Mouse (Mus musculus) adrenal gland, adult 18-20 months (tissue): ENCODE data around the gene Gm45140. TPM values are rescaled to one million over a fixed set of nuclear protein-coding genes. Genes with fewer than 3 reads are reported as not detected.
"Not testable (repeated sequence)": the region's sequence is repeated elsewhere in the genome, so short reads cannot be mapped to it uniquely, and the experiment has no call there.

ENCODE experiments used
- DNase-seq, 2 experiments: peaks; one replicate each; pipeline ENCODE4 v3.0.0; 2021 to 2022; ENCODE audit warnings: low spot score in 2 of 2
- total RNA-seq, 2 experiments: library from RNA; stranded (reverse); gene quantifications; 1 replicate in 1 of 2; 2 replicates in 1 of 2; pipeline ENCODE4 v1.2.3; 2021

Gene Gm45140
- total RNA-seq, 2 experiments from 2014 or later, result 4.3 to 6.8 TPM

GRCm38 (mm10) chr6:87777842-87778241 is 57.8 kb downstream of the Gm45140 start, which contains the start of gene Gp9:
Gp9 (plus strand) TSS chr6:87778072.
- no peak for DNase-seq

DNA sequence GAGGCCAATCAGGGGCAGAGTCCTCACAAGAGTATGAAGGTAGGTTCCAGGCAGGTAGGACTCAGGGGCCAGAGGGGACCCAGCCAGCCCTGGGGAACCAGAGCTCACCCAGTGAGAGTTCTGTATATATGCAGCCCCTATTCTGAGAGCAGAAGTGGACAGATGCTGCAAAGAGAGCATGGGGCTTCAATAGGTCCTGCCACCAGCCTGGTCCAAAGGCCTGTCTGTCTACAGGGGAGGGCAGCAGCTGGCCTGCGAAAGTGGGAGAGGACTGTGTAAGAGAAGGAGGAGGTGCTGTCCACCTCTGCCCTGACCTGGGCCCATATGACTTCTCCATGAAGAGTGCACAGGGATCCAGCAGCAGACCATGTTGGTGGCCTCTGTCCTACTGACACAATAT is 58.9 kb downstream of the Gm45140 start:
- DNase-seq, result no peak

DNA sequence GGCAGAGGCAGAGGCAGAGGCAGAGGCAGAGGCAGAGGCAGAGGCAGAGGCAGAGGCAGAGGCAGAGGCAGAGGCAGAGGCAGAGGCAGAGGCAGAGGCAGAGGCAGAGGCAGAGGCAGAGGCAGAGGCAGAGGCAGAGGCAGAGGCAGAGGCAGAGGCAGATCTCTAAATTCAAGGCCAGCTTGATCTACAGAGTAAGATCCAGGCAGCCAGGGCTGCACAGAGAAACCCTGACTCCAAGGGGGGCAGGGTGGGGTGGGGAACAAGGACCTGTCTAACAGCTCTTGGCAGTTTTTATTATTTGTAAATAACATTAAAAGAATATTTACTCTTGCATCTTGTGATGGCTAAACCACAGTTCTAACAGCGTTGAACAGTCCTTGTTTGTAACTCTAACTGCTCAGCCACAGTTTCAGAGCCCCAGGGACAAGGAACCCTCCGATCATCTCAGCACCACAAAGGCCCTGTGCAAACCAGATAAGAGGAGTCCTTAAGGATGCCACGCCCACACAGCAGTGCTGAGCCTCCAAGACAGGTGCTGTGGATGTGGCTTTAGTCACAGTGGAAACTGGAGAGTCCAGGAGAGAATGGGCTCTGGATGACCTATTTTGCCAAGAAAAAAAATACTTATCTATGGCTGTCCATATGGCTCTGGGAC is 59.9 kb downstream of the Gm45140 start:
- DNase-seq, result no peak

DNA sequence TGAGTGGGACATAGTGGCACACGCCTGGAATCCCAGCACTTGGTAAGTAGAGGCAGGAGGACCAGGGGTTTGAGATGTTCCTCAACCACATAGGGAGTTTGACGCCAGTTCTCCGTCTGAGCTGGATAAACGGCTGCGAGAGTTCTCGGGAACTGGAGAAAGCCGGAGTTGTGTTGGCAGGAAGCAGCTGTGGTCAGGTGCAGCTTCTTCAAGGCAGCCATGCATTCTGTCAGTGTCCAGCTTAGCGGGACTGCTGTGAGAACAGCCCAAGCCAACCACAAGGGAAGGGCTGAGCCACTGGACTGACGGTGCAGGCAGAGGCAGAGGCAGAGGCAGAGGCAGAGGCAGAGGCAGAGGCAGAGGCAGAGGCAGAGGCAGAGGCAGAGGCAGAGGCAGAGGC is 60.7 kb downstream of the Gm45140 start:
- DNase-seq, result no peak

GRCm38 (mm10) chr6:87774466-87774865 is 61.1 kb downstream of the Gm45140 start:
- no peak for DNase-seq

GRCm38 (mm10) chr6:87770626-87771025 is 65.0 kb downstream of the Gm45140 start:
- DNase-seq, result no peak

- DNase-seq, result not testable (repeated sequence)
Measured at GRCm38 (mm10) chr6:87764296-87764695, 71.3 kb downstream of the Gm45140 start.

DNA sequence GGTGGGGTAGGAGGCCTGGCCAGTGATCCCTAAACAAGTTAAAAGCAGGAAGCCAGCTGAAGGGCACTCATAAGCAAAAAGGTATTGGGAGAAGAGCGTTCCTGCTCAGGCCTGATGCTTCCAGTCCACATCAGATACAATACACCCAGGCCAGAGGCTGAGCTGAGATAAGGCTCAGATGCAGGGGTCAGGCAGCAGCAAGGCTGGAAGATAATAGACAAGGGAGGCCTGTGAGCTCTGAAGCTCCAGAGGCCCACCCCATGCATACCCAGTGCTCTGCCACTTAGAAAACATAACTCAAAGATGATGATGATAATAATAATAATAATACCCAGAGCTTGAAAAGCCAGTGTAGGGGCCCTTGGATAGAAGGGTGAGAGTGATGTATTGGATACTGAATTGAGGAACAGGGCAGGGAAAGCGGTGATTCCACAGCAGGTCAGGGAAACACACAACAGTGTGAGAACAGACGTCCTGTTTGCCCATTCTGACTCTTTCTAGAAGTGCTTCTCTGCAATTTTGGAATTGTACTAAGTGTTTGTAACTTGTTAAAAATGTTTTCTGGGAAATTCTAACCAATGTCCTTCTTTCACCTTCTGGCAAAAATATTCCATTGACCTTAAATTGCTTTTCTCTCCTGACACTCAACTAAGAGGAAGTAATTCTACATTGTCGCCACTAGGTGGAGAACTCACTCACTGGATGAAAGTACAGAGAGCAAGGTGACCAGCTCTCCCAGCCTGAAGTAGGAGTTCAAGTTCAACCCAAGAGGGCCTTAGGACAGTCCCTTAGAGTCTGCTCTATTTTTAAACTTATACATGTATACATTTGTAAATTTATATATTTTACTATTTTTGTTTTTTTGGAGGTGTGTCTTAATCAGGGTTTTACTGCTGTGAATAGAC is 72.0 kb downstream of the Gm45140 start:
- no peak for DNase-seq

- no peak for DNase-seq
Measured at GRCm38 (mm10) chr6:87762161-87762560, 73.4 kb downstream of the Gm45140 start.

DNA sequence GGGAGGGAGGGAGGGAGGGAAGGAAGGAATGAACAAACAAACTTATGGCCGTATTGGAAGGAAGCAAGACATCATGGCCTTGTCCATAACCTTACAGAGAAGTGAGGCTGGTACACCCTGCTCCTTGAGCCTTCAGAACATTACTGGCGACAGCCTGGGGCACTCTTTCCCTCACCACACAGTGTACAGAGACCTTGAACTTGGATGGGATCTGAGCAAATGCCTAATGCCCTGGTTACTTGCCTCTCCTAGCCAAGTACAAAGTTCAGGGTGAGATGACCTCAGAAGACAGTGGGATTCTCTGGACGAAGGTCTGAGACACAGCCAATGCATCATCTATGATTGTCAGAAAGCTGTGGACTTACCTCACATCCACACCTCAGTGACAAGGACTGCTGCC is 75.7 kb downstream of the Gm45140 start:
- no peak for DNase-seq

- no peak for DNase-seq
Measured at GRCm38 (mm10) chr6:87759404-87759803, 76.2 kb downstream of the Gm45140 start.

GRCm38 (mm10) chr6:87756896-87757295 is 78.7 kb downstream of the Gm45140 start:
- no peak for DNase-seq

- no peak for DNase-seq
Measured at GRCm38 (mm10) chr6:87755196-87755595, 80.4 kb downstream of the Gm45140 start.

DNA sequence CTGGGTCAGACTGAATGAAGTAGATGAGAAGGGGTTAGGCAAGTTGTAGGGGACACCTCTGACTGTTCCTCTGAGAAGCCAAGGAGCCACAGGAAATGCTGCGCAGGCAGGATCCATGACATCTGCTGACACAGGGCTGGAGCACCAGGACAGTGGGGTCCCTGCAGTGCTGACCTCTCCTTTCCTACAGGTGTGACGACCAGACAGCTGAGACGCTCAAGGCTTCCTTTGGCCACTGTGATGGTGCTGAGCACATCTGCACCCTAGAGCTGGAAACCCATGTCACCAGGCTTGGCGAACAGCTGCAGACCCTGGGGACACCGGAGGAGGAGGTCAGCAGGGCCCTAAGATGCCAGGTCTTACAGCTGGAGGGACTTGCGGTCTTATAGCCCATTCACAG is 84.0 kb downstream of the Gm45140 start:
- DNase-seq, result no peak

GRCm38 (mm10) chr6:87750184-87750910 is 85.2 kb downstream of the Gm45140 start:
- DNase-seq, result no peak

GRCm38 (mm10) chr6:87748531-87748930 is 87.1 kb downstream of the Gm45140 start:
- no peak for DNase-seq

- no peak for DNase-seq
Measured at GRCm38 (mm10) chr6:87748078-87748477, 87.5 kb downstream of the Gm45140 start.

DNA sequence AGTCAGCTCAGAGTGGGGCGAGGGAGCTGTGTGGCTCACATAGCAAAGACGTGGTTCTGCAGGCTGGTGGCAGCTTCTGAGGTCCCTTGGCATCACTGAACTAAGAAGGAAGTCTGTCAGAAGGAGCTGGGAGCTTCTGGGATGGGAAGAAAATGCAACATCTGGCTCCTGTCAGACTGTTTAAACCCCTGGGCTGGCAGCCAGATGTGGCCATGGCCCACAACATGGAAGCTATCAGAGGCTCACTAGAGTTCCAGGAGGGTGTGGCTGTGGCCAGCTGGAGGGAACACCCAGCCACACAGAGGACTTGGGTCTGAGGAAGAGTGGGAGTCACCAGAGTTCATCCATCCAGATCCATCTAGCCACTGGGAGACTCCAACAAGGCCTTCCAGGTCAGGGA is 88.7 kb downstream of the Gm45140 start:
- no peak for DNase-seq

DNA sequence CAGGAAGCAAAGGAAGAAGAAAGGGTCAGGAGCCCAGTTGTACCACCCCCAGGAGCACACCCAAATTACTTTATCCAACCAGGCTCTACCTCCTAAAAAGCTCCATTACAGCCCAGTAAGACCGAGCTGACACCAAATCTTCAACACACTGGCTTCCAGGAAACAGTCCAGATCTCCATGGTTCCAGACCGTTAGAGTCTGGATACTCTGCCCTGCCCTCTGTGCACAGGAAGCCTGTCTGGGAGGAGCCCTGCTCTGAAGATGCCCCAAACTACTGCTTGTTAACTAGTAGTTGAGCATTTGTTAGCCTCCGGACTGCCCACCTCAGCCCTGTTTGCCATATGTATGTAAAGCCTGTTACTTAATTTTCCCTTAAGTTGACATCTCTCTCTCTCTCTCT is 89.5 kb downstream of the Gm45140 start:
- no peak for DNase-seq

DNA sequence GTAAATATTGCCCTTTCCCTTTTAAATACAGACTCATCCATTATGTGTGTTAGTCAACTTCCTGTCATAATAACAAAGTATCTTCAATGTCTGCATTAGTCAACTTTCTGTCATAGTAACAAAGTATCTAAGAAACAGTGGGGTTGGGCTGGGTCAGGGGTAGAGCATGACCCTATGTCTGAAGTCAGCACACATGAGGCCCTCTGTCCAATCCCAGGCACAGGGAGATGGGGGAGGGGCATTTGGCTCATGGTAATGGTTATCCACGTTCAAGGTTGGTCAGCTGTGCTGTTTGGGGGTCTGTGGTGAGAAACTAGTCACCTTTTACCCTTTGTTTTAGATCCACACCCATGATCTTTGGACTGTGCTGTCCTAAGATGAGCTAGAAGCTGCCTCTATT is 90.3 kb downstream of the Gm45140 start:
- no peak for DNase-seq

- no peak for DNase-seq
Measured at GRCm38 (mm10) chr6:87744632-87745031, 91.0 kb downstream of the Gm45140 start.

- DNase-seq, result no peak
Measured at GRCm38 (mm10) chr6:87743281-87743680, 92.3 kb downstream of the Gm45140 start.
